Mouse (Mus musculus) stomach, embryonic 16.5 days (tissue): ENCODE results near the gene Ttc13. TPM values are rescaled to one million over a fixed set of nuclear protein-coding genes. Genes with fewer than 3 reads are reported as not detected.
A peak's percentile ranks its signal among the peaks of the same experiment; 100 is the strongest.

Experiments
- ATAC-seq: fragments of 200-750 bp; cut with Nextera tagmentation; 2 replicates; pipeline ENCODE4 v1.8.0; 2017; ENCODE audit warnings: moderate number of reproducible peaks, moderate TSS enrichment; ENCODE audit not compliant: insufficient read depth, low FRiP score
- H3K27ac ChIP-seq: fragments of 300-500 bp; sonication (generic); 2 replicates; pipeline ENCODE4 v1.5.1; 2014; ENCODE audit warnings: low read length
- H3K27me3 ChIP-seq: fragments of 300-500 bp; sonication (generic); 2 replicates; pipeline ENCODE4 v1.6.1; 2014; ENCODE audit warnings: low read length, control low read depth, mixed read lengths; ENCODE audit not compliant: control insufficient read depth, insufficient read depth
- H3K36me3 ChIP-seq: fragments of 300-500 bp; sonication (generic); 2 replicates; pipeline ENCODE4 v1.6.1; 2014; ENCODE audit warnings: low read length; ENCODE audit not compliant: control insufficient read depth, insufficient read depth
- H3K4me1 ChIP-seq: fragments of 300-500 bp; sonication (generic); 2 replicates; pipeline ENCODE4 v1.6.1; 2014; ENCODE audit warnings: low read length, control low read depth, mixed read lengths; ENCODE audit not compliant: control insufficient read depth, insufficient read depth
- H3K4me2 ChIP-seq: fragments of 300-500 bp; sonication (generic); 2 replicates; pipeline ENCODE4 v1.6.1; 2014; ENCODE audit warnings: low read depth, low read length, mixed read lengths
- H3K4me3 ChIP-seq: fragments of 300-500 bp; sonication (generic); replicated peaks from 2 replicates; pipeline ENCODE4 v1.5.1; 2014; ENCODE audit warnings: mild to moderate bottlenecking, low read length
- H3K9ac ChIP-seq: fragments of 300-500 bp; sonication (generic); 2 replicates; pipeline ENCODE4 v1.6.1; 2014; ENCODE audit warnings: low read length
- H3K9me3 ChIP-seq: fragments of 300-500 bp; sonication (generic); replicated peaks from 2 replicates; pipeline ENCODE4 v1.6.1; 2016; ENCODE audit warnings: low read length, control low read depth; ENCODE audit not compliant: control insufficient read depth
- WGBS: fragments of 180-500 bp; shearing (Covaris S2); extraction: QIAGEN DNeasy Blood & Tissue Kit; methylation state at CpG from one replicate; pipeline ENCODE4 v1.1.7; 2014; 5-methylcytosine and 5-hydroxymethylcytosine counted together
- polyA plus RNA-seq: library from polyadenylated mRNA; unstranded; fragments of >200 nt; fragmentation: Nextera tagmentation; extraction: Ambion mirVana; gene quantifications from 2 replicates; pipeline ENCODE4 v1.2.1, GENCODE M21; 2015

The Ttc13 gene
- polyA plus RNA-seq, 1 experiment from 2014 or later: 35.1 TPM

- no peak for ATAC-seq
- 55% methylated on average over 28 of the region's 28 CpGs for WGBS
- Histone ChIP-seq H3K27ac (peak overlapping the region; percentile 81), H3K36me3 (no peaks in the 10 kb centered on the region), H3K9me3 (no peaks in the 10 kb centered on the region), H3K9ac (no peak overlapping the region), H3K4me2 (no peak overlapping the region), H3K27me3 (no peaks in the 10 kb centered on the region), H3K4me1 (peaks cover 49% of the 10 kb centered on the region), H3K4me3 (no peak overlapping the region)
Observed at GRCm38 (mm10) chr8:124653568-124654475, 68.0 kb downstream of the Ttc13 start.

- peaks cover 37% of the 10 kb centered on the region for H3K4me1 ChIP-seq
- no peaks in the 10 kb centered on the region for H3K36me3 ChIP-seq
- H3K4me3 ChIP-seq: no peak overlapping the region
- peak; percentile 71 for ATAC-seq
- WGBS: 20% methylated on average over 4 of the region's 4 CpGs
- no peaks in the 10 kb centered on the region for H3K9me3 ChIP-seq
- no peaks in the 10 kb centered on the region for H3K27me3 ChIP-seq
- peak overlapping the region; percentile 37; the same call in 1 of the 2 replicates for H3K9ac ChIP-seq
- no peak overlapping the region for H3K4me2 ChIP-seq
- peak overlapping the region; percentile 81 for H3K27ac ChIP-seq
Observed at GRCm38 (mm10) chr8:124652546-124652945, 69.2 kb downstream of the Ttc13 start.

GRCm38 (mm10) chr8:124651776-124652175 is 70.0 kb downstream of the Ttc13 start:
- WGBS: 81% methylated on average over 20 of the region's 20 CpGs
- Histone ChIP-seq H3K27ac (no peak overlapping the region), H3K27me3 (no peaks in the 10 kb centered on the region), H3K36me3 (no peaks in the 10 kb centered on the region), H3K9me3 (no peaks in the 10 kb centered on the region), H3K4me3 (no peak overlapping the region), H3K9ac (no peak overlapping the region), H3K4me1 (peaks cover 31% of the 10 kb centered on the region), H3K4me2 (no peak overlapping the region)
- ATAC-seq: no peak

- peaks cover 34% of the 10 kb centered on the region for H3K4me1 ChIP-seq
Observed at GRCm38 (mm10) chr8:124648311-124648710, 73.5 kb downstream of the Ttc13 start.

GRCm38 (mm10) chr8:124643540-124644339 is 78.0 kb downstream of the Ttc13 start:
- Histone ChIP-seq H3K4me1 (peaks cover 21% of the 10 kb centered on the region), H3K9me3 (no peaks in the 10 kb centered on the region), H3K27me3 (no peaks in the 10 kb centered on the region), H3K4me2 (no peak overlapping the region), H3K36me3 (peaks cover 8% of the 10 kb centered on the region; the same call in 1 of the 2 replicates), H3K27ac (peak overlapping the region; percentile 75), H3K9ac (peak overlapping the region; percentile 44; the same call in 1 of the 2 replicates), H3K4me3 (no peak overlapping the region)
- WGBS: 40% methylated on average over 18 of the region's 18 CpGs
- ATAC-seq: peak; percentile 80

More at GRCm38 (mm10) chr8:124648311-124648710, 73.5 kb downstream of the Ttc13 start:
- H3K27ac ChIP-seq: peak overlapping the region; percentile 23; the same call in 1 of the 2 replicates
- H3K9me3 ChIP-seq: no peaks in the 10 kb centered on the region
- H3K9ac ChIP-seq: no peak overlapping the region
- H3K4me3 ChIP-seq: no peak overlapping the region
- H3K36me3 ChIP-seq: no peaks in the 10 kb centered on the region
- no peak overlapping the region for H3K4me2 ChIP-seq
- H3K27me3 ChIP-seq: no peaks in the 10 kb centered on the region
- ATAC-seq: no peak

GRCm38 (mm10) chr8:124641599-124641998 is 80.2 kb downstream of the Ttc13 start:
- no peak overlapping the region for H3K4me3 ChIP-seq
- WGBS: 91% methylated on average over 8 of the region's 8 CpGs
- ATAC-seq: no peak
- H3K9me3 ChIP-seq: no peaks in the 10 kb centered on the region
- no peaks in the 10 kb centered on the region for H3K27me3 ChIP-seq
- no peak overlapping the region for H3K27ac ChIP-seq
- peaks cover 21% of the 10 kb centered on the region for H3K4me1 ChIP-seq
- H3K4me2 ChIP-seq: no peak overlapping the region
- no peak overlapping the region for H3K9ac ChIP-seq
- peaks cover 16% of the 10 kb centered on the region for H3K36me3 ChIP-seq

GRCm38 (mm10) chr8:124635247-124635502 is 86.6 kb downstream of the Ttc13 start:
- H3K27ac ChIP-seq: no peak overlapping the region
- 77% methylated on average over 8 of the region's 8 CpGs for WGBS
- H3K4me1 ChIP-seq: peaks cover 23% of the 10 kb centered on the region
- ATAC-seq: no peak
- H3K27me3 ChIP-seq: no peaks in the 10 kb centered on the region
- H3K9ac ChIP-seq: no peak overlapping the region
- peaks cover 12% of the 10 kb centered on the region for H3K36me3 ChIP-seq
- H3K9me3 ChIP-seq: no peaks in the 10 kb centered on the region
- no peak overlapping the region for H3K4me2 ChIP-seq
- H3K4me3 ChIP-seq: no peak overlapping the region

GRCm38 (mm10) chr8:124634411-124635246 is 87.2 kb downstream of the Ttc13 start:
- peaks cover 23% of the 10 kb centered on the region for H3K4me1 ChIP-seq
- H3K4me2 ChIP-seq: no peak overlapping the region
- no peaks in the 10 kb centered on the region for H3K27me3 ChIP-seq
- H3K36me3 ChIP-seq: peaks cover 12% of the 10 kb centered on the region
- H3K4me3 ChIP-seq: no peak overlapping the region
- ATAC-seq: no peak
- no peaks in the 10 kb centered on the region for H3K9me3 ChIP-seq
- H3K27ac ChIP-seq: no peak overlapping the region
- H3K9ac ChIP-seq: no peak overlapping the region
- 77% methylated on average over 13 of the region's 13 CpGs for WGBS
